Mouse (Mus musculus) liver, postnatal 0 days (tissue): Measurements from ENCODE around the gene P2rx1. TPM values are rescaled to one million over a fixed set of nuclear protein-coding genes. Genes with fewer than 3 reads are reported as not detected.

ENCODE experiments used
- ATAC-seq: fragments of 200-750 bp; cut with Nextera tagmentation; 2 replicates; pipeline ENCODE4 v1.8.0; 2017; ENCODE audit warnings: mild to moderate bottlenecking, moderate library complexity
- DNase-seq: peaks from one replicate; pipeline ENCODE4 v3.0.0-alpha.2; 2016
- H3K27ac ChIP-seq: fragments of 300-500 bp; sonication (generic); 2 replicates; pipeline ENCODE4 v1.5.1; 2014; ENCODE audit warnings: antibody characterized with exemption, moderate library complexity, mild to moderate bottlenecking, low read depth
- H3K27me3 ChIP-seq: fragments of 300-500 bp; sonication (generic); 2 replicates; pipeline ENCODE4 v1.6.1; 2014; ENCODE audit warnings: low read length, control low read depth, mixed read lengths; ENCODE audit not compliant: insufficient read depth
- H3K36me3 ChIP-seq: fragments of 300-500 bp; sonication (generic); replicated peaks from 2 replicates; pipeline ENCODE4 v1.6.1; 2014; ENCODE audit warnings: mild to moderate bottlenecking, control low read depth, low read length, moderate library complexity, mixed read lengths; ENCODE audit not compliant: insufficient read depth
- H3K4me1 ChIP-seq: fragments of 300-500 bp; sonication (generic); 2 replicates; pipeline ENCODE4 v1.6.1; 2014; ENCODE audit warnings: antibody characterized with exemption, mild to moderate bottlenecking, control low read depth; ENCODE audit not compliant: insufficient read depth
- H3K4me2 ChIP-seq: fragments of 300-500 bp; sonication (generic); 2 replicates; pipeline ENCODE4 v1.6.1; 2014; ENCODE audit warnings: low read depth, mild to moderate bottlenecking, low read length, moderate library complexity, mixed read lengths
- H3K4me3 ChIP-seq: fragments of 300-500 bp; sonication (generic); 2 replicates; pipeline ENCODE4 v1.5.1; 2014; ENCODE audit warnings: low read depth, low read length
- H3K9ac ChIP-seq: fragments of 300-500 bp; sonication (generic); replicated peaks from 2 replicates; pipeline ENCODE4 v1.6.1; 2014; ENCODE audit warnings: mild to moderate bottlenecking, moderate library complexity
- H3K9me3 ChIP-seq: fragments of 300-500 bp; sonication (generic); 2 replicates; pipeline ENCODE4 v1.6.1; 2016; ENCODE audit warnings: mild to moderate bottlenecking, control low read depth, low read length, mixed read lengths
- CTCF ChIP-seq: sonication (generic); IDR thresholded peaks from 2 replicates; pipeline ENCODE4 v1.5.1; 2016; ENCODE audit warnings: antibody characterized with exemption, low read depth
- EP300 ChIP-seq: IDR thresholded peaks from 2 replicates; pipeline ENCODE4 v1.6.1; 2016; ENCODE audit warnings: antibody characterized with exemption, low read depth, mild to moderate bottlenecking
- WGBS: fragments of 180-500 bp; shearing (Covaris S2); extraction: QIAGEN DNeasy Blood & Tissue Kit; methylation state at CpG from one replicate; pipeline ENCODE4 v1.1.7; 2014; ENCODE audit not compliant: insufficient replicate concordance; 5-methylcytosine and 5-hydroxymethylcytosine counted together
- polyA plus RNA-seq: library from polyadenylated mRNA; unstranded; fragments of >200 nt; fragmentation: Nextera tagmentation; extraction: Ambion mirVana; gene quantifications from 2 replicates; pipeline ENCODE4 v1.2.1, GENCODE M21; 2015

P2rx1 gene
- polyA plus RNA-seq, 1 experiment from 2014 or later, result 7.9 TPM

DNA sequence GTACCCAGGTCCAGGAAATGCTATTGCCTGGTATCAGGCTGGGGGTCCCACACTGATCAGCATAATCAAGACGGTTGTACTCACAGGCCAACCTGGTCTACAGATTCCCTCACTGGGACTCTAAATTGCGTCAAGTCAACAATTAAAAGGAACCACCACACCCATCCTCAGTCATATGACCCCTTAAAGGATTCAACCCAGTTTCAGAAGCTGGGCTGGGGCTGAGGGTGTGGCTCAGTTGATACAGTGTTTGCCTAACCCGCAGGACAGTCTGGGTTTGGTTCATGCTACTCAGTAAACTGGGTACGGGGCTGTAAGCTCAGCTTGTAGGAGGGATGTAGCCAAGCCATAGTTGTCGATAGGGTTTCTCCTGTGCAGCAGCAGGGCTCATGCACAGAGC is 12.2 kb upstream of the P2rx1 start:
- Histone ChIP-seq H3K9me3 (no peaks in the 10 kb centered on the region), H3K4me2 (no peak overlapping the region), H3K9ac (no peak overlapping the region), H3K27ac (no peak overlapping the region), H3K36me3 (0 out of 2 replicates have a peak, but pooled peaks cover 3% of the 10 kb centered on the region), H3K4me3 (no peak overlapping the region), H3K27me3 (no peaks in the 10 kb centered on the region), H3K4me1 (no peaks in the 10 kb centered on the region; the same call in none of the 2 replicates)
- TF ChIP-seq EP300, result no peak
- no peak for TF ChIP-seq CTCF
- DNase-seq (no peak), ATAC-seq (no peak)
- WGBS, result 62% methylated on average over 5 of the region's 5 CpGs

DNA sequence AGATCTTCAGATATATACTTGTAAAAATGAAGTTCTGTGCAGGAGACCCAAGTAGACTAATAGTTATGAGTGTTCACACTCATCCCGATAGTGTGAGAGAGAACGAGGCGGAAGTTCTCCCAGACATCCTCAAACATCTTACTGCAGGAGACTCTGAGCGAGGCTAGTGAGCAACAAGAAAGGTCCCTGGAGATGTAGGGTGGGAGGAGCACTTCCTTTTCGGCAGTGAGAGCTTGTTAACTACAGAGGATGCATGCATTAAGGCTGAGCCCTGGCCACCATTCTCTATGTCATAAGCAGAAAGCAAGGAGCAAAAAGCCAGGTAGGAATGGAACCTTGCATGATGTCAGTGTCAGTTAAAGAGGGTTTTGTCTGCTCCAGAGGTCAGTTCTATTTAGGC is 11.7 kb upstream of the P2rx1 start:
- no peak overlapping the region for H3K9ac ChIP-seq
- 53% methylated on average over 5 of the region's 5 CpGs for WGBS

DNA sequence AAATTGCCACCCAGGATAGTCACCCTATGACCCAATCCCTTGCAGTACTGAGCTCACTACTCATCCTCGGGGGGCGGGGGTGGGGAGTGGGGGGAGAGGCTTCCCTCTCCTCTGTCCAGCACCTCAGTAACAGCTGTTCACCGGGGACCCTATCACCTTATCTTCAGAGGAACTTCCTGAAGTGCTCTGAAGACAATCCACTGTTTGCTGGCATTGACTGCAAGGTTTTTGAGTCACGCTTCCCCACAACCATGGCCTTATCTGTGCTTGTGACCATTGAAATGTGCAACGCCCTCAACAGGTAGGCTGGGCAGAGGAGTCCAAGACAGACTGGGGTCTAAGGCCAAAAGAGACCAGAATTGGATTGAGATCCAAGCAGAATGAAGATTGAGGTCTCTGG is 11.1 kb upstream of the P2rx1 start:
- H3K27me3 ChIP-seq, result no peaks in the 10 kb centered on the region
- ATAC-seq (no peak), DNase-seq (no peak)
- H3K36me3 ChIP-seq, result 0 out of 2 replicates have a peak, but pooled peaks cover 3% of the 10 kb centered on the region
- TF ChIP-seq EP300, result no peak
- no peak for TF ChIP-seq CTCF
- H3K9me3 ChIP-seq, result no peaks in the 10 kb centered on the region
- no peaks in the 10 kb centered on the region; the same call in none of the 2 replicates for H3K4me1 ChIP-seq
- WGBS, result 32% methylated on average over 5 of the region's 5 CpGs
- no peak overlapping the region for H3K4me2 ChIP-seq
- H3K9ac ChIP-seq, result no peak overlapping the region
- no peak overlapping the region for H3K4me3 ChIP-seq
- H3K27ac ChIP-seq, result no peak overlapping the region

More for the DNA sequence above, 11.7 kb upstream of the P2rx1 start:
- TF ChIP-seq CTCF, result no peak
- TF ChIP-seq EP300, result no peak
- Histone ChIP-seq H3K4me2 (no peak overlapping the region), H3K27me3 (no peaks in the 10 kb centered on the region), H3K27ac (no peak overlapping the region), H3K4me3 (no peak overlapping the region), H3K4me1 (no peaks in the 10 kb centered on the region; the same call in none of the 2 replicates), H3K9me3 (no peaks in the 10 kb centered on the region), H3K36me3 (0 out of 2 replicates have a peak, but pooled peaks cover 3% of the 10 kb centered on the region)
- DNase-seq (no peak), ATAC-seq (no peak)

DNA sequence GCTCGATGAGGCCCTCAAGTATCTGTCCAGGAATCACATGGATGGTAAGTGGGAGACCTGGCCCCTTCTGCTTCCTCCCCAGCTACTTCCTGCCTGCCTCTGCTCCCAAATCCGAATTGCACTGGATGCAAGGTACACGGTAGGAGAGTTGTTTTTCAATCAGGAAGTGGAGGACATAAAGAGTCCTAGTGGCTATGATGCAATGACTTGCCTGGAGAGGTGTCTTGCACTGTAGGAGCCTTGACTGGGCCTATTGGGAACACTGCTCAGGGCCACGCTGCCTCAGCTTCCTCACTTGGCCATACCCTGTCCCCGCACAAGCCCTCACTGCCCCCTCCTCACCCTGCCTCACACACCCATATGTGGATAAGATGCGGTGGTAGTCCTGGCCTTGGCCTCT is 9.9 kb upstream of the P2rx1 start:
- ATAC-seq, result no peak
- no peaks in the 10 kb centered on the region for H3K27me3 ChIP-seq
- no peaks in the 10 kb centered on the region; the same call in none of the 2 replicates for H3K4me1 ChIP-seq
- H3K4me2 ChIP-seq, result no peak overlapping the region
- no peaks in the 10 kb centered on the region for H3K9me3 ChIP-seq
- no peak overlapping the region for H3K27ac ChIP-seq
- H3K9ac ChIP-seq, result no peak overlapping the region
- WGBS, result 61% methylated on average over 6 of the region's 6 CpGs
- no peak overlapping the region for H3K4me3 ChIP-seq
- DNase-seq, result no peak
- TF ChIP-seq CTCF (no peak), EP300 (no peak)
- H3K36me3 ChIP-seq, result 0 out of 2 replicates have a peak, but pooled peaks cover 3% of the 10 kb centered on the region

GRCm38 (mm10) chr11:72990688-72991087 is 8.2 kb upstream of the P2rx1 start:
- Histone ChIP-seq H3K4me2 (no peak overlapping the region), H3K27ac (no peak overlapping the region), H3K4me3 (no peak overlapping the region), H3K4me1 (no peaks in the 10 kb centered on the region; the same call in none of the 2 replicates), H3K9ac (no peak overlapping the region), H3K27me3 (no peaks in the 10 kb centered on the region), H3K36me3 (0 out of 2 replicates have a peak, but pooled peaks cover 3% of the 10 kb centered on the region), H3K9me3 (no peaks in the 10 kb centered on the region)
- ATAC-seq, result no peak
- DNase-seq, result no peak
- 83% methylated on average over 9 of the region's 9 CpGs for WGBS
- TF ChIP-seq CTCF (no peak), EP300 (no peak)

- H3K4me3 ChIP-seq, result no peak overlapping the region
- H3K9ac ChIP-seq, result no peak overlapping the region
- no peak for DNase-seq
Observed at GRCm38 (mm10) chr11:72991961-72992360, 6.9 kb upstream of the P2rx1 start.

More at GRCm38 (mm10) chr11:72991961-72992360, 6.9 kb upstream of the P2rx1 start:
- no peaks in the 10 kb centered on the region for H3K27me3 ChIP-seq
- no peaks in the 10 kb centered on the region for H3K9me3 ChIP-seq
- ATAC-seq, result no peak
- WGBS, result 71% methylated on average over 9 of the region's 9 CpGs
- no peaks in the 10 kb centered on the region; the same call in none of the 2 replicates for H3K4me1 ChIP-seq
- 0 out of 2 replicates have a peak, but pooled peaks cover 3% of the 10 kb centered on the region for H3K36me3 ChIP-seq
- H3K4me2 ChIP-seq, result no peak overlapping the region
- no peak for TF ChIP-seq EP300
- no peak for TF ChIP-seq CTCF
- no peak overlapping the region for H3K27ac ChIP-seq
